Mouse (Mus musculus): Measurements from ENCODE around the gene Stxbp3. TPM values are rescaled to one million over a fixed set of nuclear protein-coding genes. Genes with fewer than 3 reads are reported as not detected.
"Not testable (repeated sequence)": the region's sequence is repeated elsewhere in the genome, so short reads cannot be mapped to it uniquely, and the experiment has no call there.

Stxbp3 gene
- polyA plus RNA-seq, 1 experiment from 2014 or later = 33.8 TPM

- Histone ChIP-seq H3K27me3 (ENCODE audit: insufficient read depth, low read length) (no peaks in the 10 kb centered on the region), H3K9me3 (ENCODE audit: low read depth, low read length) (no peaks in the 10 kb centered on the region), H3K4me2 (no peak overlapping the region), H3K27ac (ENCODE audit: low read depth) (no peak overlapping the region), H3K4me3 (ENCODE audit: low read depth, low read length) (no peak overlapping the region), H3K9ac (no peak overlapping the region), H3K36me3 (ENCODE audit: insufficient read depth) (0 out of 2 replicates have a peak, but pooled peaks cover 9% of the 10 kb centered on the region), H3K4me1 (ENCODE audit: insufficient read depth) (peaks cover 3% of the 10 kb centered on the region; the same call in 1 of the 2 replicates)
- DNase-seq = no peak
- 91% methylated on average over 6 of the region's 6 CpGs for WGBS
- no peak for TF ChIP-seq CTCF (IDR thresholded peaks at IDR 0.05; ENCODE audit: low read depth)
- ATAC-seq (ENCODE audit: insufficient read depth) = no peak
Measured at GRCm38 (mm10) chr3:108836931-108837330, 3.4 kb downstream of the Stxbp3 start.

GRCm38 (mm10) chr3:108833717-108834116 is 6.6 kb downstream of the Stxbp3 start:
- H3K27me3 ChIP-seq (ENCODE audit: insufficient read depth, low read length); H3K4me3 ChIP-seq (ENCODE audit: low read depth, low read length); H3K27ac ChIP-seq (ENCODE audit: low read depth); ATAC-seq (ENCODE audit: insufficient read depth); H3K36me3 ChIP-seq (ENCODE audit: insufficient read depth); H3K9me3 ChIP-seq (ENCODE audit: low read depth, low read length); H3K4me1 ChIP-seq (ENCODE audit: insufficient read depth); H3K9ac ChIP-seq; DNase-seq; H3K4me2 ChIP-seq: not testable (repeated sequence)
- WGBS = 95% methylated on average over 1 of the region's 1 CpGs

DNA sequence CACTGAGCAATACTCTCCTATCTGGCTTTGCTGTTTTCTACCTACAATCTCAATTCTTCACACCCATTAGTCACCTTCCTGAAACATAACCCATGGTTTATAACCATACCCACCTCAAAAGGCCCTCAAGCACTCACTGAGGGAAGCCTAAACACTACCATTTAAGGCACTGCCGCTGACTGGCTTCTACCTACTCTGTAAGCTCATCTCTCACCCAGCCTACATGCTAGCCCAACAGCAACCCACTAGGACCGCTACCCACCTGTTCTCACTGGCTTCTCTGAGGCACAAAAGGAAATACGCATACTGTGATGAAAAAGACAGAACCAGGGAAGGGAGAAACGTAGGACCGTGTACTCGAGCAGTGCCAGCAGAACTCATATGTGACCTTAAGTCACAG is 8.6 kb downstream of the Stxbp3 start:
- Histone ChIP-seq H3K27me3 (ENCODE audit: insufficient read depth, low read length) (no peaks in the 10 kb centered on the region), H3K4me1 (ENCODE audit: insufficient read depth) (no peaks in the 10 kb centered on the region), H3K4me3 (ENCODE audit: low read depth, low read length) (no peak overlapping the region), H3K36me3 (ENCODE audit: insufficient read depth) (peaks cover 12% of the 10 kb centered on the region), H3K27ac (ENCODE audit: low read depth) (no peak overlapping the region), H3K4me2 (no peak overlapping the region), H3K9me3 (ENCODE audit: low read depth, low read length) (no peaks in the 10 kb centered on the region), H3K9ac (no peak overlapping the region)
- DNase-seq (no peak), ATAC-seq (ENCODE audit: insufficient read depth) (no peak)
- WGBS = 94% methylated on average over 6 of the region's 6 CpGs
- TF ChIP-seq CTCF (IDR thresholded peaks at IDR 0.05; ENCODE audit: low read depth) = no peak

DNA sequence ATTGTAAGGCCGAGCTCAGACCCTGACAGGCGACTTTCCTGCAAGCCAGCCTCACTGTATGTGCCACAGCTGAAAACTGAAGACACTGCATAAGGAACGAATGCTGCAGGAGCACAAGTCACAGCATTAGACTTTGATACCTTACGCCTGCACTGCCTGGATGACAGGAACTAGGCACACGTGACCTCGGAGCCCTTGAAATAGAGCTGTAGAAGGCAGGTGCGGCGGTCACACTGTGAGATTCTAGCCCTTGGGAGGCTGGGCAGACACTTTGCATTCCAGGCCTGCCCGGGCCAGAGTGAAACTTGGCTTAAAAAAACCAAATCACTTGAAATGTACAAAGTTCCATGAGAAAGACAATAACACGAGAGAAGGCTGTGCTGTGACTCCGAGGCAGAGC is 9.8 kb downstream of the Stxbp3 start:
- Histone ChIP-seq H3K27me3 (ENCODE audit: insufficient read depth, low read length) (no peaks in the 10 kb centered on the region), H3K4me2 (no peak overlapping the region), H3K9ac (no peak overlapping the region), H3K27ac (ENCODE audit: low read depth) (peak overlapping the region; percentile 55; the same call in 1 of the 2 replicates), H3K4me3 (ENCODE audit: low read depth, low read length) (no peak overlapping the region), H3K9me3 (ENCODE audit: low read depth, low read length) (no peaks in the 10 kb centered on the region), H3K36me3 (ENCODE audit: insufficient read depth) (peaks cover 22% of the 10 kb centered on the region), H3K4me1 (ENCODE audit: insufficient read depth) (no peaks in the 10 kb centered on the region)
- TF ChIP-seq CTCF (IDR thresholded peaks at IDR 0.05; ENCODE audit: low read depth) = no peak
- DNase-seq (peak; percentile 42), ATAC-seq (ENCODE audit: insufficient read depth) (peak; percentile 80)
- 68% methylated on average over 11 of the region's 11 CpGs for WGBS

GRCm38 (mm10) chr3:108815631-108816030 is 24.7 kb downstream of the Stxbp3 start:
- 63% methylated on average over 4 of the region's 4 CpGs for WGBS
- DNase-seq = no peak
- H3K27ac ChIP-seq (ENCODE audit: low read depth) = no peak overlapping the region
- no peak for TF ChIP-seq CTCF (IDR thresholded peaks at IDR 0.05; ENCODE audit: low read depth)
- H3K9ac ChIP-seq = no peak overlapping the region
- H3K27me3 ChIP-seq (ENCODE audit: insufficient read depth, low read length) = no peaks in the 10 kb centered on the region
- H3K4me1 ChIP-seq (ENCODE audit: insufficient read depth) = no peaks in the 10 kb centered on the region
- no peak overlapping the region for H3K4me3 ChIP-seq (ENCODE audit: low read depth, low read length)
- peaks cover 49% of the 10 kb centered on the region for H3K36me3 ChIP-seq (ENCODE audit: insufficient read depth)
- no peak overlapping the region for H3K4me2 ChIP-seq
- no peaks in the 10 kb centered on the region for H3K9me3 ChIP-seq (ENCODE audit: low read depth, low read length)
- no peak for ATAC-seq (ENCODE audit: insufficient read depth)

- Histone ChIP-seq H3K4me1 (ENCODE audit: insufficient read depth) (no peaks in the 10 kb centered on the region), H3K36me3 (ENCODE audit: insufficient read depth) (peaks cover 48% of the 10 kb centered on the region), H3K9ac (no peak overlapping the region), H3K4me3 (ENCODE audit: low read depth, low read length) (no peak overlapping the region), H3K27ac (ENCODE audit: low read depth) (no peak overlapping the region), H3K9me3 (ENCODE audit: low read depth, low read length) (no peaks in the 10 kb centered on the region), H3K27me3 (ENCODE audit: insufficient read depth, low read length) (no peaks in the 10 kb centered on the region), H3K4me2 (no peak overlapping the region)
- 69% methylated on average over 4 of the region's 4 CpGs for WGBS
- TF ChIP-seq CTCF (IDR thresholded peaks at IDR 0.05; ENCODE audit: low read depth) = no peak
- DNase-seq (peak; percentile 47), ATAC-seq (ENCODE audit: insufficient read depth) (peak; percentile 66; the same call in 1 of the 2 replicates)
Measured at GRCm38 (mm10) chr3:108810747-108811263, 29.5 kb downstream of the Stxbp3 start.

DNA sequence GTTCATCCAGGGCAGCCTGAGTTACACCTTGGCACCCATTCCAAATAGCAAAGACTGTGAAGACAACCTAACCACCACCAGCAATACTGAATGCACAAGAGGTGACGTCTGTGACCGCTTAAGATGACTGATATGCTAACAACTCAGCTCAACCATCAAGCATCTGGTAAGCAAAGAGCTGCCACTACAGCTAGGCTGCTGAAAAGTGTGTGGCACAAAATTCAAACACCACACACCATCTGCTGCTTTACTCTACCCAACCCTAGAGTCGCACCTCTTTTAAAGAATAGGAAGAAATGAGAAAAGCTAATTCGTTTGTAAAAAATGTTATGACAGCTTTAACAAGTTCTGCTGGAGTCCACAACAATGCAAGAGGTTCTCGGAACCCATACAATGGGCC is 34.7 kb downstream of the Stxbp3 start:
- H3K4me3 ChIP-seq (ENCODE audit: low read depth, low read length) = no peak overlapping the region
- no peak for DNase-seq
- ATAC-seq (ENCODE audit: insufficient read depth) = no peak
- H3K9me3 ChIP-seq (ENCODE audit: low read depth, low read length) = no peaks in the 10 kb centered on the region
- H3K27ac ChIP-seq (ENCODE audit: low read depth) = no peak overlapping the region
- TF ChIP-seq CTCF (IDR thresholded peaks at IDR 0.05; ENCODE audit: low read depth) = no peak
- H3K9ac ChIP-seq = no peak overlapping the region
- H3K27me3 ChIP-seq (ENCODE audit: insufficient read depth, low read length) = no peaks in the 10 kb centered on the region
- H3K4me1 ChIP-seq (ENCODE audit: insufficient read depth) = no peaks in the 10 kb centered on the region
- 85% methylated on average over 5 of the region's 5 CpGs for WGBS
- H3K4me2 ChIP-seq = no peak overlapping the region
- H3K36me3 ChIP-seq (ENCODE audit: insufficient read depth) = peaks cover 65% of the 10 kb centered on the region

GRCm38 (mm10) chr3:108798375-108798774 is 42.0 kb downstream of the Stxbp3 start:
- no peak for DNase-seq
- WGBS = 82% methylated on average over 2 of the region's 2 CpGs
- Histone ChIP-seq H3K36me3 (ENCODE audit: insufficient read depth) (peaks cover 78% of the 10 kb centered on the region), H3K4me2 (no peak overlapping the region), H3K4me3 (ENCODE audit: low read depth, low read length) (no peak overlapping the region), H3K4me1 (ENCODE audit: insufficient read depth) (no peaks in the 10 kb centered on the region), H3K9ac (no peak overlapping the region), H3K27me3 (ENCODE audit: insufficient read depth, low read length) (no peaks in the 10 kb centered on the region), H3K9me3 (ENCODE audit: low read depth, low read length) (no peaks in the 10 kb centered on the region), H3K27ac (ENCODE audit: low read depth) (no peak overlapping the region)
- no peak for TF ChIP-seq CTCF (IDR thresholded peaks at IDR 0.05; ENCODE audit: low read depth)
- ATAC-seq (ENCODE audit: insufficient read depth) = no peak

Data from lung, embryonic 14.5 days (tissue).